Mouse (Mus musculus) urinary bladder, adult 2 months (tissue): Measurements from ENCODE around the gene Rnase4. TPM values are rescaled to one million over a fixed set of nuclear protein-coding genes. Genes with fewer than 3 reads are reported as not detected.

ENCODE experiments used
- DNase-seq: peaks from one replicate; pipeline ENCODE4 v3.0.0; 2022; ENCODE audit warnings: low spot score
- polyA plus RNA-seq: library from polyadenylated mRNA; depleted of rRNA; stranded (reverse); fragments of >200 nt; gene quantifications from 2 replicates; pipeline ENCODE4 v1.2.3, GENCODE M21; 2012; rRNA removed

Rnase4 gene
- polyA plus RNA-seq, result 373 and 403 TPM in 2 replicates

DNA sequence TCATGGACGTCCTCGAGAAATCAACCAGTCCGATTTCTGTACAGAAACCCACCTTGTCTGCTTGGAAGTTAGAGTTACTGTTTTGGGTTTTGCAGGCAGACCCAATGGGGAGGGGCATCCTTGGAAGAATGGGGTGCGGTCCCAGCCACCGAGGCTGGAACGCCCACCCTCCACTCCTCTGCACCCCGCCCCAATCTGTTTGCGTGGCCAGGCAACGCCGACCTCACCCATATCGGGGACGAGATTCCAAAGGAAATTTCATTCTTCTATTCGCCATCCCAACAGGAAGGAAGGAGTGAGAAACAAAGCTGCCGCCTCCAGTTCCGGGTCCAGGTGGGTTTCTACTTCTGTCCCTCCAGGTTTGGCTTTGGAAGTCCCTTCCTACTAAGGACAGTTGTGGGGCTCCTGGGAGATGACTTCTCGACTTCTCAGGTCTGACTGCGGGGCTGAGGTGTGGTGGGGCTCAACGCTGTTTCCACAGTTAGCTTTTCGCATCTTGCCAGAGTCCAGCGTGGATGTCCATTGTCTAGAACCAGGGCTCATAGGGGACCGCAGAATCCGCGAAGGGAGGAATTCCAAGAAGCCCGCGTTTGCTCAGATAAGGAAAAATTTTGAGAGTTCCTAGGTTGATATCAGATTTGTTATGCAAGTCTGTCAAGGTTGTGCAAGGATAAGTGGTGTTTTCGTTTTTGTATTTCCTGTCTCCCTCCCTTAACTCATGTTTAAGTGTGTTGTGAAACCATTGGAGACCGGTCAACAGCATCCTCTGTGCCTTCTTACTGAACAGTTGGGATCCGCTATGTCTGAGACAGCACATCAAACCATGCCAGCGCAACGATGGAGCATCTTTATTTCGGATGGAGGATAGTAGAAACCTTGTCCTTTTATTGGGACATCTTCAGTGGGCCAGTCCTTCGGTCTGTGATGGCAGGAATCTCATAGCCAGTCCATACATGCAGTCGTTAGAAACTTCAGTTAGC lies at the start of gene Rnase4, which contains the start of gene Ang:
Gene Rnase4, plus strand, starts transcription at position 157 of the 980 bp plus-strand sequence.
Gene Ang, plus strand, starts transcription at position 230 of the 980 bp plus-strand sequence.
- peak; percentile 37 for DNase-seq

GRCm38 (mm10) chr14:51041769-51042168 lies 49.1 kb upstream of the Rnase4 start, which contains the start of gene Rnase9:
Gene Rnase9, minus strand, starts transcription at chr14:51041869.
- DNase-seq, result no peak

- DNase-seq, result no peak
These were observed 43.0 kb upstream of the Rnase4 start for GRCm38 (mm10) chr14:51047846-51048245.

DNA sequence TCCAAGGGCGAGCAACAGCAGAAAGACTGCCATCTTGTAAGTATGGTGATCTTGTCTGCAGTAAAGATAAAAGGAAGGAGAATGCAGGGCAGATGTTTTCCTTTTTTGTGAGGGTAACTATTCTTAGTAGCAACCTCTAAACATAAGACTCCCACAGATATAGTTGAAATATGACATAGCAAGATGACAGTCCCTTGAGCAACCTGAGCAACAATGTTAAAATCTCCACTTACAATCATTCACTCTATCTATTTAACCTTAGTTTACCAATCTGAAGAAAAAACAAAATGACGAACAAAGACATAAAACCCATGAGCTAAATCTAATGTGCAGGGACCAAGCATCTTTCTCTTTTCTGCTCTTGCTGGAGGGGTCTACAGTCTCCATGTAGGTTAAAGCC lies 40.8 kb upstream of the Rnase4 start, which contains the start of gene Rnase11:
Gene Rnase11, minus strand, starts transcription at position 101 of the 400 bp plus-strand sequence.
- DNase-seq, result no peak

DNA sequence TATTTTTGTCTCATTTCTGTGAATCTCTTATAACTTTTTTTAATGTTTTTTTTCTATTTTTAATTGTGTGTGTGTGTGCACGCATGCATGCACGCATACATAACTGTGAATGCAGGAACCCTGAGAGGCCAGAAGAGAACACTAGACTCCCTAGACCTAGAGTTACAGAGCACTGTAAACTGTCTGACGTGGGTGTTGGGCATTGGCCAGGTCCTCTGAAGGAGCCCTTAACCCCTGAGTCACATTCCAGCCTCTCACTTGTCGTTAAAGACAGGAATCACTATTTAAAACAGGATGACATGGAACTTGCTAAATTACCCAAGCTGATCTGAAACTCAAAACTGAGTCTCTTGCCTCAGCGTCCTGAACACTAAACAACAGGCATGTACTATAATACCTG lies 38.9 kb upstream of the Rnase4 start:
- no peak for DNase-seq

DNA sequence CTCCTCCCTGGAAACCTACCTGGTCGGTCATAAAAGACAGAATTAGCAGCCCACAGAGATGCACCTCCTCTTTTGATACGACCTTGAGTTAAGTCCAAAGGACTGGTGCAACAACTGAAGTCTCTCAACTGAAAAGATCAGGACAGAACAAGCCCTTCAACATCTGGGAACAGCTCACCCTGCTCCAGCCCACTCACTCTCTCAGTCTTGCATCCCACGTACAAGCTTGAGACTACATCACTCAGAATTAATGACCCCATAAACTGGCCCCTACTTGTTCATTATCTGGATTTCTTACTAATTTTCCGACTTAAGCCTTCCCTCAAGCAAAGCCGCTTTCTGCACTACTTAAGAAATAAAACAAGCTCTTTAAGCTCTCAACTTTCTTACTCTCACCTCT lies 37.7 kb upstream of the Rnase4 start:
- no peak for DNase-seq

DNA sequence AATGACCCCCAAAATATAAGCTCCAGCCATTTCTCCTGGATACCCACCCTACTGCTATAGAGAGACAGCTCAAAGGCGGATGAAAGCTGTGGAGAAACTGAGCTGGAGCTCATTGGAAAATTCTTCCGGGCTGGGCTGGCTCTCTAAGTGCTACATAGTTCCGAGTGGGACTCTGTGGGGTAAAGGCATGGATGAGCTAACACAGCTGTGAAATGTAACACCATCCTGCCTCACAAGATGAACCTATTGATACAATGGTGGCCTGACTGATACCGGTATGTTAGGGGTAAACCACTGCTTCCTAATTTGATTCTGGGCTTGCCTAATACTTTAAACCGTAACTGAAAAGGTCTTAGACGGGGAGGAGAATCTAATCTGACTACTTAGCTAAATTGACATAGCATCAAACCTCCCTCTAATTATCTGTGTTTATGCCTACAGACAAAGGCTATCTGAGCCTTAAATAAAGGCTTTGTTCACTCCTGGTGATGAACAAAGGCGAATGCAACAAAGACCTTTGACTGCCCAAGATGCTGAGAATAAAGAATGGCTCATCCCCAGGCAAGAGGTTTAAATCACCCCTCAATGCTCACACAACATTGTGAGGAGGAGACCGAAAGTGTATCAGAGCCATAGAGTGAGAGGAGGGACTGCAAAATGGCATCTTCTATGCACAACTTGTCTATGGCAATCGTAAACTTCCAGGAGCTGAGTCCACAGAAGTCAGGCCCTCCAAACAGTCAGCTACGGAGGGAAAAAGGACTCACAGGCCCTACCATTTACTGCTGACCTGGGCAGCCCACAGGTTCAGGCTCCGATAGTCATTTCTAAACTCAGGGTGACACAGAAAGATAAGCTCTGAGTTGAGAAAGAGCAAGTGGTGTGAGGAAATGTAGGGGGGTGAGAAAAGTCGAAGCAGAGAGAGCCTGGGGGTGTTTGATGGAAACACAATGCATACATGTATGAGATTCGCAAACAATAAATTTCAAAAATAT lies 36.3 kb upstream of the Rnase4 start:
- DNase-seq, result no peak

DNA sequence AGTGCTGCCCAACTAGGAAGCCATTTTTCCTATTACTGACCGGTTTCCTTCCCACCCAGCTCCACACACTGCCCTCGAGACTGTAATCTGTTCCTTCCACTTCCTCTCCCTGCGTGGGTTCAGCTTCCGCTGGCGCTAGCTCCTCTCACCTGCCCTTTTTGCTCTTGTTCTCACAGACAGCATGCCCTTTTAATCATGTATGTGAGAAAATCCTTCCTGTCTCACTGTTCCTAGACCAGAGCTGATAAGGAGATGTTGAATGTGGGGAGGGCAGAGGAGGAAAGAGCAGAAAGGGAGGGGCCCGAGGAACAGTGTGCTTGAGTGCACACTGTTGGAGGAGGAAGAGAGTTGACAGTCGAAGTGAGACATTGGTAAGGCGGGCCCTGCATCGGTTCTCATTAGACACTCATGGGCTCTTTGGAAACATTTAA lies 33.5 kb upstream of the Rnase4 start, which contains the start of gene Rnase12:
Gene Rnase12, minus strand, starts transcription at position 261 of the 431 bp plus-strand sequence.
- no peak for DNase-seq

- no peak for DNase-seq
These were observed 30.1 kb upstream of the Rnase4 start for GRCm38 (mm10) chr14:51060761-51061160.

DNA sequence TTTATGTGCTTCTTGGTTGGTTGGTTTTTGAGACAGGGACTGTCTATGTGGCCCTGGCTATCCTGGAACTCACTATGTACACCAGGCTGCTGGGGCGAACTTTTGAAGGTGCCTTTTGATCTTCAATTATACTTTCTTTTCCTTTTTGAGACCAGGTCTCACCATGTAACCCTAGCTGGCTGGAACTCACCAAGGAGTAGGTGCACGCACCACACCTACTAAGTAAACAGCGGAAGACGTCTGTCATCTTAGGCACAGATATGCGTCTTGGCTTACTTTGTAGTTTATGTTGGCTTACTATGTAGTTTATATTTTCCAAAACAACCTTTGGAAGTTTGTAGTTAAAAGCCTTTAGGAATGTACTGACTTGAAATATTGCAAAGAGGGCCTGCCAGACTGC lies 21.9 kb upstream of the Rnase4 start:
- no peak for DNase-seq

DNA sequence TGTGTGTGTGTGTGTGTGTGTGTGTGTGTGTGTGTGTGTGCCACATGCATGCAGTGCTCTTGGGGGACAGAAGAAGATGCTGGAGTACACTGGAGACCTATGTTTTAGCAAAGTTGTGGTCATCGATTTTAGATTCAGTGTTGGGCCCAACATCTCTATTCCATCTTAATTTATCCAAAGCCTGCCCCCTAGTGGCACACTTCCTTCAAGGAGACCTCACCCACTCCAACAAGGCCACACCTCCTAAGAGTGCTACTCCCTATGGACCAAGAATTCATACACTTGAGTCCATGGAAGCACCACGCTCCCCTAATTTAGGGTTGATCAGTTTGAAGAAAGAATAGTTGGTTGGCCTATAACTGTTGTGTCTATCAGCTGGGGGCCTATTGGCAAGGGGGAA lies 21.3 kb upstream of the Rnase4 start:
- no peak for DNase-seq

DNA sequence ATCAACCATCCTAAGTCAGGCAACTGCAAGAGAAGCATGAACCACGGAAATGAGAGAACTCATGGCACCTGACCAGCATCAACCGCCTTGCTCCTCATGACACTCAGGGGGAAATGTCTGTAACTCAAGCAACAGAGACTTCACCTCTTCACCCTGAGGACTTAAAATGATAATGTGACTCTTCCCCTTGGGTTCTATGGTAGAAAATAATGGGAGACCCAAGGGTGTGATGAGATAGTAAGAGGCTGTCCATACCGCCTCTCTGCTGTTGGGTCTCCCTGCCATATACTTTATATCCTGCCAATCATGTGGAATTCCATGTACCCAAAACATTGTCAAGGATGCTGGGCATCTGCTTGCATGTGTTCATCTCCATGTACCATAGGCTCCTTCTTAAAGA lies 16.5 kb upstream of the Rnase4 start, which contains the start of gene Olfr750:
Gene Olfr750, minus strand, starts transcription at position 101 of the 400 bp plus-strand sequence.
- DNase-seq, result no peak

DNA sequence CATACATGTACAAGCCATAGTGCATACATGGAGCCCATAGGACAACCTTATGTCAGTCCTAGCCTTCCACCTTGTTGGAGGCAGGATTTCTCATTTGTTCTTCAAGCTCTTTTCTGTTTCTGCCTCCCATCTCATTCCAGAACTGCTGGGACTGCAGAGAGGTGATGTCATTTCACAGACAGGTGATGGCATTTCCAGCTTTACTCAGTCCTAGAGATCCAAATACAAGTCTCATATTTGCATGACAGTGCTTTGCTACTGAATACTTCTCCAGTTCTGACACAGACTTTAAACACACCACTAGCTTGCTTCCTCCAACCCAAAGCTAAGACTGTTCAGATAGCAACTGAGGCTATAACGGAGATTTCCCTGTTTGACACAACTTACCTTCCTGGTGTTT lies 11.7 kb upstream of the Rnase4 start:
- DNase-seq, result no peak

- DNase-seq, result no peak
These were observed 9.8 kb upstream of the Rnase4 start for GRCm38 (mm10) chr14:51081035-51081434.

- peak; percentile 52 for DNase-seq
These were observed 8.0 kb upstream of the Rnase4 start for GRCm38 (mm10) chr14:51082599-51083581.

- DNase-seq, result no peak
These were observed 7.1 kb upstream of the Rnase4 start for GRCm38 (mm10) chr14:51083805-51084204.

DNA sequence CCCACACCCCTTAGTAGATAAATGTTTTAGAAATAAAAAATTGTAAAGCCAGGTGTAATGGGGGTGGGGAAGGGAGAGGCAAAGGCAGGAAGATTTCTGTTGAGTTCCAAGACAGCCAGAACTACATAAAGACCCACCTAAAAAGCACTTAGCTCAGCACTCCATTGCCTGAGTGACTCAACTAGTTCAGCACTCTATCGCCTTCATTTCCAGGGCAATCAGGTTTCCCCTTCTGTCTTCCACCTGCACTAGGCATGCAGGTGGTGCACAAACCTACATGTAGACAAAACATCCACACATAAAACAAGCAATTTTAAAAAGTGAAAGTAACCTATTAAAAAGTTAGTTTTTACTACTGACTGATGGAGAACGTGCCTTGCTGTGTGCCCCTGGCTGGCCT lies 5.8 kb upstream of the Rnase4 start:
- no peak for DNase-seq

DNA sequence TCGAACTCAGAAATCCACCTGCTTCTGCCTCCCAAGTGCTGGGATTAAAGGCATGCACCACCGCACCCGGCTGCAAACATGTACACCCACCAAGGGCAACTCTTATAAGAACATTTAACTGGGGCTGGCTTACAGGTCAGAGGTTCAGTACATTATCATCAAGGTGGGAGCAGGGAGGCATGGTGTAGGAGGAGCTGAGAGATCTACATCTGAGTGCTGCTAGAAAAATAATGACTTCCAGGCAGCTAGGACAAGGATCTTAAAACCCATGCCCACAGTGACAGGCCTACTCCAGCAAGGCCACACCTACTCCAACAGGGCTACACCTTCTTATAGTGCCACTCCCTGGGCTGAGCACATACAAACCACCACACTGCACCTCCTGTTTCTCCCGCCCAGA lies 5.0 kb upstream of the Rnase4 start:
- DNase-seq, result no peak

- DNase-seq, result no peak
These were observed 3.1 kb upstream of the Rnase4 start for GRCm38 (mm10) chr14:51087762-51088161.
